Mouse (Mus musculus): ENCODE measurements at regions not wholly inside any gene's neighbourhood (a gene's known extent, or its start where the extent isn't known, plus 50 kb on each side); places are given as distances from the start of the nearest gene placed in this dataset.
A peak's percentile ranks its signal among the peaks of the same experiment; 100 is the strongest.

DNA sequence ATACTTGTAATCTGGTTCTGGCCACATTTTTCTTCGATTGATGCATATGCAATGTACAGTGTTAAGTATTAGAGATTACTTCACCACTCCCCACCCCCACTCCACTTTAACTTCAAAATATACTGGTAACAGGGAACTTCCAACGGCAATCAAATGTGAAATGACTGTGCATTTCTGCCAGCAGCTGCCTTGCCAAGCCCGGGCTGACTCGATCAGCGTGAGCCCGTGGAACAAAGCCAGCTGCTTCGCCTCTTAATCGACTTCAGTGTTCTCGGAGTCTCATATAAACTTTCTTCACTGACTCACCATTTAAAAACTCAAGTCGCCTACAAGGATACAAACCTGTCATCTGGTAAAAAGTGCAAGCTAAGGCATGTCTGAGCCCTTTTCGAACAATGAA is 188.7 kb upstream of the L3mbtl3 start (continued):
- TF ChIP-seq UBTF (IDR thresholded peaks at IDR 0.05; ENCODE audit: borderline replicate concordance, insufficient read depth, low read depth, low read length): no peak
- TF ChIP-seq MEF2A (IDR thresholded peaks at IDR 0.05; ENCODE audit: extremely low read depth, insufficient replicate concordance, low read depth, low read length, poor library complexity, severe bottlenecking): no peak

GRCm38 (mm10) chr10:26567613-26568012 is 185.6 kb upstream of the Arhgap18 start:
- H3K9ac ChIP-seq (ENCODE audit: control insufficient read depth, low read depth, low read length, poor library complexity, severe bottlenecking): no peak overlapping the region
- TF ChIP-seq SMC3 (IDR thresholded peaks at IDR 0.05; ENCODE audit: low read depth, low read length): no peak
- TF ChIP-seq UBTF (IDR thresholded peaks at IDR 0.05; ENCODE audit: borderline replicate concordance, insufficient read depth, low read depth, low read length): no peak
- no peak for TF ChIP-seq POLR2AphosphoS2 (IDR thresholded peaks at IDR 0.05; ENCODE audit: low read length)
- TF ChIP-seq MAZ (IDR thresholded peaks at IDR 0.05; ENCODE audit: low read depth, low read length): no peak
- no peak for TF ChIP-seq MEF2A (IDR thresholded peaks at IDR 0.05; ENCODE audit: extremely low read depth, insufficient replicate concordance, low read depth, low read length, poor library complexity, severe bottlenecking)
- no peak for TF ChIP-seq NRF1 (IDR thresholded peaks at IDR 0.05; ENCODE audit: insufficient read depth, low read depth, low read length, poor library complexity, severe bottlenecking)
- TF ChIP-seq POLR2A (IDR thresholded peaks at IDR 0.05; ENCODE audit: control insufficient read depth in 1 of 2, insufficient read depth in 1 of 2, low read depth in 1 of 2, low read length in 2 of 2, poor library complexity in 1 of 2): no peak
- no peak for TF ChIP-seq JUND (IDR thresholded peaks at IDR 0.05; ENCODE audit: low read depth, low read length)
- no peak for TF ChIP-seq ZC3H11A (IDR thresholded peaks at IDR 0.05; ENCODE audit: low read depth, low read length)
- TF ChIP-seq USF1 (IDR thresholded peaks at IDR 0.05; ENCODE audit: low read depth, low read length): no peak
- no peak for TF ChIP-seq MXI1 (IDR thresholded peaks at IDR 0.05; ENCODE audit: low read depth, low read length)
- TF ChIP-seq E2F4 (IDR thresholded peaks at IDR 0.05; ENCODE audit: borderline replicate concordance, low read depth, low read length): no peak
- TF ChIP-seq TBP (IDR thresholded peaks at IDR 0.05; ENCODE audit: low read depth, low read length): no peak
- TF ChIP-seq MAFK (IDR thresholded peaks at IDR 0.05; ENCODE audit: borderline replicate concordance, low read depth, low read length): no peak
- no peak for TF ChIP-seq ZKSCAN1 (IDR thresholded peaks at IDR 0.05; ENCODE audit: low read depth, low read length)
- no peak for TF ChIP-seq NELFE (IDR thresholded peaks at IDR 0.05; ENCODE audit: low read depth, low read length)
- no peak for TF ChIP-seq MYB (IDR thresholded peaks at IDR 0.05; ENCODE audit: low read depth, low read length)
- TF ChIP-seq USF2 (IDR thresholded peaks at IDR 0.05; ENCODE audit: borderline replicate concordance in 1 of 2, insufficient read depth in 1 of 2, low read depth in 1 of 2, low read length in 2 of 2): no peak
- no peak for TF ChIP-seq EP300 (IDR thresholded peaks at IDR 0.05; ENCODE audit: low read depth in 1 of 2, low read length in 2 of 2)
- no peak for TF ChIP-seq TAL1 (IDR thresholded peaks at IDR 0.05; ENCODE audit: low read length)
- H3K9me3 ChIP-seq (replicated peaks; ENCODE audit: insufficient read depth, low read length): no peaks in the 10 kb centered on the region
- DNase-seq (ENCODE audit: low read depth, low spot score): peak; percentile 40
- H3K4me1 ChIP-seq (ENCODE audit: control insufficient read depth in 1 of 2, insufficient read depth in 2 of 2, low read length in 2 of 2): peaks cover 7 to 15% of the 10 kb centered on the region in 2 experiments; a peak in 3 of 4 replicates
- H3K27me3 ChIP-seq (ENCODE audit: control insufficient read depth in 1 of 2, insufficient read depth in 2 of 2, low read length in 2 of 2): no peaks in the 10 kb centered on the region
- no peak overlapping the region for H3K27ac ChIP-seq (ENCODE audit: control insufficient read depth, low read depth, low read length)
- no peaks in the 10 kb centered on the region for H3K79me2 ChIP-seq (ENCODE audit: control insufficient read depth, insufficient read depth, low read length, poor library complexity)
- no peak overlapping the region for H3K4me3 ChIP-seq (ENCODE audit: control insufficient read depth in 1 of 2, insufficient read depth in 1 of 2, low read depth in 2 of 2, low read length in 2 of 2)
- H3K36me3 ChIP-seq (ENCODE audit: control insufficient read depth in 1 of 2, insufficient read depth in 2 of 2, low read length in 2 of 2): peaks cover 0 to 15% of the 10 kb centered on the region in 2 experiments; a peak in 2 of 4 replicates

Data from MEL (cell line).